Mouse (Mus musculus): ENCODE measurements around the gene Tedc1.
A peak's percentile ranks its signal among the peaks of the same experiment; 100 is the strongest.

- TF ChIP-seq CTCF (conservative IDR thresholded peaks at IDR 0.05; ENCODE audit: insufficient read depth, insufficient read length, low read depth, low read length): peak; percentile 88
- TF ChIP-seq POLR2A (IDR thresholded peaks at IDR 0.05; ENCODE audit: low read depth, low read length): no peak
These were observed at the start of gene Tedc1 for GRCm38 (mm10) chr12:113155887-113156539.
